Mouse (Mus musculus) forebrain, postnatal 0 days (tissue): ENCODE results near the gene Herc4. TPM values are rescaled to one million over a fixed set of nuclear protein-coding genes. Genes with fewer than 3 reads are reported as not detected.

ENCODE experiments used
- ATAC-seq: fragments of 200-750 bp; cut with Nextera tagmentation; 2 replicates; pipeline ENCODE4 v1.8.0; 2017; ENCODE audit warnings: mild to moderate bottlenecking, moderate library complexity
- DNase-seq: peaks from one replicate; pipeline ENCODE4 v3.0.0-alpha.2; 2015
- H3K27ac ChIP-seq: fragments of 300-500 bp; sonication (generic); 2 replicates; pipeline ENCODE4 v1.5.1; 2014; ENCODE audit warnings: low read depth, mild to moderate bottlenecking, antibody characterized with exemption, low read length, moderate library complexity, mixed read lengths
- H3K27me3 ChIP-seq: fragments of 300-500 bp; sonication (generic); 2 replicates; pipeline ENCODE4 v1.6.1; 2014; ENCODE audit warnings: mild to moderate bottlenecking, low read length, mixed read lengths; ENCODE audit not compliant: insufficient read depth
- H3K36me3 ChIP-seq: fragments of 300-500 bp; sonication (generic); 2 replicates; pipeline ENCODE4 v1.6.1; 2014; ENCODE audit warnings: mild to moderate bottlenecking, moderate library complexity; ENCODE audit not compliant: insufficient read depth
- H3K4me1 ChIP-seq: fragments of 300-500 bp; sonication (generic); 2 replicates; pipeline ENCODE4 v1.6.1; 2014; ENCODE audit warnings: antibody characterized with exemption; ENCODE audit not compliant: insufficient read depth
- H3K4me2 ChIP-seq: fragments of 300-500 bp; sonication (generic); 2 replicates; pipeline ENCODE4 v1.6.1; 2014; ENCODE audit warnings: low read depth, mild to moderate bottlenecking, moderate library complexity
- H3K4me3 ChIP-seq: fragments of 300-500 bp; sonication (generic); 2 replicates; pipeline ENCODE4 v1.5.1; 2014; ENCODE audit warnings: low read depth, low read length, mixed read lengths
- H3K9ac ChIP-seq: fragments of 300-500 bp; sonication (generic); 2 replicates; pipeline ENCODE4 v1.6.1; 2014; ENCODE audit warnings: mild to moderate bottlenecking
- H3K9me3 ChIP-seq: fragments of 300-500 bp; sonication (generic); 2 replicates; pipeline ENCODE4 v1.6.1; 2016; ENCODE audit warnings: low read length
- CTCF ChIP-seq: sonication (generic); IDR thresholded peaks from 2 replicates; pipeline ENCODE4 v1.5.1; 2016; ENCODE audit warnings: antibody characterized with exemption, control low read depth, low read depth
- WGBS: fragments of 180-500 bp; shearing (Covaris S2); extraction: QIAGEN DNeasy Blood & Tissue Kit; methylation state at CpG from one replicate; pipeline ENCODE4 v1.1.7; 2014; 5-methylcytosine and 5-hydroxymethylcytosine counted together
- polyA plus RNA-seq: library from polyadenylated mRNA; unstranded; fragments of >200 nt; fragmentation: Nextera tagmentation; extraction: Ambion mirVana; gene quantifications from 2 replicates; pipeline ENCODE4 v1.2.1, GENCODE M21; 2015
- total RNA-seq: library from RNA; depleted of rRNA; stranded (reverse); fragments of >200 nt; gene quantifications from 2 replicates; pipeline ENCODE4 v1.2.3, GENCODE M21; 2014

Gene Herc4
- total and polyA plus RNA-seq, 2 experiments from 2014 or later, result 21.3 to 44.4 TPM

GRCm38 (mm10) chr10:63247457-63247856, 3.8 kb downstream of the Herc4 start:
- TF ChIP-seq CTCF, result no peak
- no peak for DNase-seq
- 75% methylated on average over 7 of the region's 7 CpGs for WGBS
- Histone ChIP-seq H3K4me1 (peaks cover 9% of the 10 kb centered on the region), H3K27ac (no peak overlapping the region), H3K27me3 (no peaks in the 10 kb centered on the region), H3K4me2 (no peak overlapping the region), H3K9ac (no peak overlapping the region), H3K36me3 (no peaks in the 10 kb centered on the region), H3K4me3 (no peak overlapping the region), H3K9me3 (no peaks in the 10 kb centered on the region)
- ATAC-seq, result no peak

- no peak for DNase-seq
- Histone ChIP-seq H3K27ac (no peak overlapping the region), H3K4me2 (no peak overlapping the region), H3K36me3 (peaks cover 7% of the 10 kb centered on the region), H3K9me3 (no peaks in the 10 kb centered on the region), H3K27me3 (no peaks in the 10 kb centered on the region), H3K9ac (no peak overlapping the region), H3K4me3 (no peak overlapping the region), H3K4me1 (peaks cover 5% of the 10 kb centered on the region; the same call in 1 of the 2 replicates)
- WGBS, result 89% methylated on average over 6 of the region's 6 CpGs
- TF ChIP-seq CTCF, result no peak
- no peak for ATAC-seq
Measured at GRCm38 (mm10) chr10:63248421-63248820, 4.8 kb downstream of the Herc4 start.

GRCm38 (mm10) chr10:63258696-63259095, 15.1 kb downstream of the Herc4 start:
- H3K4me3 ChIP-seq, result no peak overlapping the region
- H3K9ac ChIP-seq, result no peak overlapping the region
- DNase-seq, result no peak
- H3K4me1 ChIP-seq, result no peaks in the 10 kb centered on the region
- H3K9me3 ChIP-seq, result no peaks in the 10 kb centered on the region
- 80% methylated on average over 3 of the region's 3 CpGs for WGBS
- H3K27me3 ChIP-seq, result no peaks in the 10 kb centered on the region
- TF ChIP-seq CTCF, result no peak
- no peak for ATAC-seq
- no peak overlapping the region for H3K27ac ChIP-seq
- H3K4me2 ChIP-seq, result no peak overlapping the region
- H3K36me3 ChIP-seq, result no peaks in the 10 kb centered on the region

DNA sequence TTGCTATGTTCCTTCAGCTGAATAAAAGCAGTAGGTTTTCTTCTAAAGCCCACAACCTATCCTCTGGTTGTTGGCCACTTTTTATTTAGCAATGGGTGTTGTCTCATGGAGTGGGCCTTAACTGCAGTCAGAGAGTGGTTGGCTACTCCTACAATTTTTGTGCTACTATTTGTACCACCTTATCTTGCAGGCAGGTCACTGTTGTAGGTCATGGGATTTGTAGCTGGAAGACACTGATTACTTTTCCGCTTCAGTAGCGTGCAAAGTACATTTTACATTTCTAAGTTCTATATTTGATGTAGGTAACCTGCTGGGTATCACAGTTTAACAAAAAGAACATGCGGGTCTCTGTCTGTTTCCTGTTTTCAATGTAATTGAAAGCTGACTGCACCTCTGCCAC, 15.7 kb downstream of the Herc4 start:
- 88% methylated on average over 3 of the region's 3 CpGs for WGBS
- ATAC-seq (no peak), DNase-seq (no peak)
- H3K9ac ChIP-seq, result no peak overlapping the region
- H3K27ac ChIP-seq, result no peak overlapping the region
- no peaks in the 10 kb centered on the region for H3K36me3 ChIP-seq
- TF ChIP-seq CTCF, result no peak
- H3K4me2 ChIP-seq, result no peak overlapping the region
- no peaks in the 10 kb centered on the region for H3K27me3 ChIP-seq
- H3K4me3 ChIP-seq, result no peak overlapping the region
- H3K4me1 ChIP-seq, result no peaks in the 10 kb centered on the region
- H3K9me3 ChIP-seq, result no peaks in the 10 kb centered on the region

DNA sequence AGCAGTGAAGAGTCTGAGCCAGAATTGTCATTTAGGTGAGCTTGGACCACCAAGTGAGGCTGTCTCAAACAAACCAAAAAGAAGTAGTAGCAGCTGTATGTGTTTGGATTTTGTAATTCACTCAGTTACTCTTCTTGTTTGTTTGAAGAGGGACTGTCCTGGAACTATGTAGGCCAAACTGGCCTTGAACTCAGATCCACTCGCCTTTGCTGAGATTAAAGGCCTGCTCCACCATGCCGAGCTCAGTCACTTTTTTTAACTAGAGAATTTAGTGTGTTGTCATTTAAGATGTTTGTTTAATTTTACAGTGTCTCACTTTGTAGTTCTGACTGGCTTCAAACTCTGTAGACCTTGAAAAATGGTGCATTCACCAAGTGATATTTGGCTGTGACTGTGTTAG, 24.3 kb downstream of the Herc4 start:
- Histone ChIP-seq H3K9ac (no peak overlapping the region), H3K4me3 (no peak overlapping the region), H3K4me1 (no peaks in the 10 kb centered on the region), H3K9me3 (no peaks in the 10 kb centered on the region), H3K27ac (no peak overlapping the region), H3K27me3 (no peaks in the 10 kb centered on the region), H3K36me3 (no peaks in the 10 kb centered on the region; the same call in none of the 2 replicates), H3K4me2 (no peak overlapping the region)
- 82% methylated on average over 2 of the region's 2 CpGs for WGBS
- TF ChIP-seq CTCF, result no peak
- ATAC-seq (no peak), DNase-seq (no peak)

- Histone ChIP-seq H3K4me2 (no peak overlapping the region), H3K4me3 (no peak overlapping the region), H3K36me3 (peaks cover 11% of the 10 kb centered on the region), H3K27ac (no peak overlapping the region), H3K9me3 (no peaks in the 10 kb centered on the region), H3K4me1 (no peaks in the 10 kb centered on the region), H3K27me3 (no peaks in the 10 kb centered on the region), H3K9ac (no peak overlapping the region)
- TF ChIP-seq CTCF, result no peak
- ATAC-seq (no peak), DNase-seq (no peak)
Measured at GRCm38 (mm10) chr10:63272401-63272800, 28.8 kb downstream of the Herc4 start.

DNA sequence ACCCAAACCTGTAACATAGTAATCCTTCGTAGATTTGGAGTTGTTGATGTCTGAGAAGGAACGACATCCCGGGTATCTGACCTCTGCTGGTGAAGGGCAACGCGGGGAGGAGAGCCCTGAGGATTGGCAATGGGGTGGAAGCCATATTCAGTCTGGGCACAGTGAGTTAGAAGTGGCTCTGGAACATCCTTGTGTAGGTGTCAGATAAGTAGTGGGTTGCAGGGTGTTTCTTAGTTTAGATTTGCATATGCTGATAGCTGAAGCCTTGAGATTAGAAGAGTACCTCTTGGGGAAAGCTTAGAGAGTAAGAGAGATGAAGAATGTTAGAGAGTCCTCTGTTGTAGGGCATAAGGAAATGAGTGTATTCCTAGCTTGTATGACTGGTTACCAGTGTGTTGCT, 29.3 kb downstream of the Herc4 start:
- Histone ChIP-seq H3K4me1 (no peaks in the 10 kb centered on the region), H3K9ac (no peak overlapping the region), H3K4me2 (no peak overlapping the region), H3K4me3 (no peak overlapping the region), H3K27me3 (no peaks in the 10 kb centered on the region), H3K27ac (no peak overlapping the region), H3K36me3 (peaks cover 11% of the 10 kb centered on the region), H3K9me3 (no peaks in the 10 kb centered on the region)
- DNase-seq (no peak), ATAC-seq (no peak)
- 92% methylated on average over 5 of the region's 5 CpGs for WGBS
- no peak for TF ChIP-seq CTCF

GRCm38 (mm10) chr10:63277010-63277409, 33.4 kb downstream of the Herc4 start:
- no peak for DNase-seq
- peaks cover 29% of the 10 kb centered on the region for H3K36me3 ChIP-seq
- 87% methylated on average over 3 of the region's 3 CpGs for WGBS

More at GRCm38 (mm10) chr10:63277010-63277409, 33.4 kb downstream of the Herc4 start:
- TF ChIP-seq CTCF, result no peak
- Histone ChIP-seq H3K9ac (no peak overlapping the region), H3K27ac (no peak overlapping the region), H3K27me3 (no peaks in the 10 kb centered on the region), H3K4me1 (no peaks in the 10 kb centered on the region), H3K4me2 (no peak overlapping the region), H3K9me3 (no peaks in the 10 kb centered on the region), H3K4me3 (no peak overlapping the region)
- no peak for ATAC-seq
